Mouse (Mus musculus) testis, adult 2 months (tissue): Measurements from ENCODE around the gene Klk1b21. TPM values are rescaled to one million over a fixed set of nuclear protein-coding genes. Genes with fewer than 3 reads are reported as not detected.
"Not testable (repeated sequence)": the region's sequence is repeated elsewhere in the genome, so short reads cannot be mapped to it uniquely, and the experiment has no call there.

Experiments used
- H3K27ac ChIP-seq: fragments of 200-500 bp; 2 replicates; pipeline ENCODE4 v1.5.1; 2012; ENCODE audit warnings: low read depth, low read length; ENCODE audit not compliant: control insufficient read depth, insufficient read depth
- H3K27me3 ChIP-seq: fragments of 200-500 bp; 2 replicates; pipeline ENCODE4 v1.6.1; 2012; ENCODE audit warnings: mild to moderate bottlenecking, low read length, moderate library complexity; ENCODE audit not compliant: control insufficient read depth, insufficient read depth
- H3K36me3 ChIP-seq: fragments of 200-500 bp; 2 replicates; pipeline ENCODE4 v1.6.1; 2012; ENCODE audit warnings: mild to moderate bottlenecking, low read length; ENCODE audit not compliant: control insufficient read depth, insufficient read depth
- H3K4me1 ChIP-seq: fragments of 200-500 bp; 2 replicates; pipeline ENCODE4 v1.6.1; 2012; ENCODE audit warnings: low read length; ENCODE audit not compliant: control insufficient read depth, insufficient read depth
- H3K4me3 ChIP-seq: fragments of 200-500 bp; 2 replicates; pipeline ENCODE4 v1.5.1; 2012; ENCODE audit warnings: low read depth, mild to moderate bottlenecking, low read length, moderate library complexity, mixed read lengths; ENCODE audit not compliant: control insufficient read depth
- CTCF ChIP-seq: fragments of 200-500 bp; IDR thresholded peaks from 2 replicates; pipeline ENCODE4 v1.5.1; 2012; ENCODE audit warnings: low read depth, mild to moderate bottlenecking, inconsistent platforms, low read length, moderate library complexity; ENCODE audit not compliant: control insufficient read depth, insufficient read depth, insufficient replicate concordance
- POLR2A ChIP-seq: fragments of 200-500 bp; IDR thresholded peaks from 2 replicates; pipeline ENCODE4 v1.6.1; 2012; ENCODE audit warnings: low read depth, mild to moderate bottlenecking, inconsistent platforms, low read length, moderate library complexity; ENCODE audit not compliant: control insufficient read depth
- polyA plus RNA-seq: library from polyadenylated mRNA; depleted of rRNA; stranded (reverse); fragments of >200 nt; gene quantifications from 2 replicates; pipeline ENCODE4 v1.2.3, GENCODE M21; 2012; rRNA removed

The Klk1b21 gene
- 72.1 and 73.2 TPM in 2 replicates for polyA plus RNA-seq

- not testable (repeated sequence) for H3K27ac ChIP-seq, H3K36me3 ChIP-seq, H3K4me1 ChIP-seq, H3K4me3 ChIP-seq, H3K27me3 ChIP-seq
Measured at GRCm38 (mm10) chr7:44102028-44102427, at the start of gene Klk1b21. TSS of gene Klk1b21 (plus strand) at chr7:44102328.

GRCm38 (mm10) chr7:44072117-44072516, 30.0 kb upstream of the Klk1b21 start:
- no peak overlapping the region for H3K27ac ChIP-seq
- no peak for TF ChIP-seq POLR2A
- no peak for TF ChIP-seq CTCF
- no peaks in the 10 kb centered on the region for H3K27me3 ChIP-seq
- no peak overlapping the region for H3K4me3 ChIP-seq
- H3K4me1 ChIP-seq, result no peaks in the 10 kb centered on the region
- no peaks in the 10 kb centered on the region for H3K36me3 ChIP-seq

- Histone ChIP-seq H3K27ac (no peak overlapping the region), H3K4me3 (no peak overlapping the region), H3K4me1 (no peaks in the 10 kb centered on the region), H3K27me3 (no peaks in the 10 kb centered on the region), H3K36me3 (no peaks in the 10 kb centered on the region)
- TF ChIP-seq POLR2A (no peak), CTCF (no peak)
Measured at GRCm38 (mm10) chr7:44077703-44078102, 24.4 kb upstream of the Klk1b21 start.

GRCm38 (mm10) chr7:44096111-44096510, 6.0 kb upstream of the Klk1b21 start:
- no peak for TF ChIP-seq CTCF
- TF ChIP-seq POLR2A, result no peak
- no peaks in the 10 kb centered on the region for H3K36me3 ChIP-seq
- no peaks in the 10 kb centered on the region for H3K27me3 ChIP-seq
- no peak overlapping the region for H3K4me3 ChIP-seq
- no peak overlapping the region for H3K27ac ChIP-seq
- no peaks in the 10 kb centered on the region for H3K4me1 ChIP-seq

- Histone ChIP-seq H3K27ac (no peak within 1 kb of the TSS), H3K4me1 (no peaks in the 10 kb centered on the region), H3K27me3 (no peaks in the 10 kb centered on the region), H3K4me3 (no peak within 1 kb of the TSS), H3K36me3 (no peaks in the 10 kb centered on the region)
- TF ChIP-seq POLR2A (no peak), CTCF (no peak)
Measured at GRCm38 (mm10) chr7:44112373-44112772, 10.2 kb downstream of the Klk1b21 start, which contains the start of gene Klk1b22. TSS of gene Klk1b22 (plus strand) at chr7:44112673.

- Histone ChIP-seq H3K27me3 (no peaks in the 10 kb centered on the region), H3K4me1 (no peaks in the 10 kb centered on the region), H3K36me3 (no peaks in the 10 kb centered on the region), H3K27ac (no peak overlapping the region), H3K4me3 (no peak overlapping the region)
- TF ChIP-seq POLR2A (no peak), CTCF (no peak)
Measured at GRCm38 (mm10) chr7:44123445-44123844, 21.3 kb downstream of the Klk1b21 start.

- H3K27me3 ChIP-seq, result no peaks in the 10 kb centered on the region
- no peaks in the 10 kb centered on the region for H3K4me1 ChIP-seq
- H3K4me3 ChIP-seq, result no peak within 1 kb of the TSS
- no peaks in the 10 kb centered on the region for H3K36me3 ChIP-seq
- H3K27ac ChIP-seq, result no peak within 1 kb of the TSS
- TF ChIP-seq POLR2A (no peak), CTCF (no peak)
Measured at GRCm38 (mm10) chr7:44136467-44136866, 34.3 kb downstream of the Klk1b21 start, which contains the start of gene Klk1b16. TSS of gene Klk1b16 (plus strand) at chr7:44136767.

Other genes starting within 250 kb of the Klk1b21 start
- 0.08 TPM in 1 of 2 replicates, not detected in the other for gene Klk4, start 221.2 kb upstream of the Klk1b21 start, polyA plus RNA-seq
- 0.91 and 1.4 TPM in 2 replicates for gene Klk15, start 168.6 kb upstream of the Klk1b21 start, polyA plus RNA-seq
- gene Klk1b8, start 151.7 kb upstream of the Klk1b21 start, polyA plus RNA-seq, result 93.8 and 107 TPM in 2 replicates
- 1.1 and 2.1 TPM in 2 replicates for gene Klk1b1, start 135.6 kb upstream of the Klk1b21 start, polyA plus RNA-seq
- 13.8 and 14.9 TPM in 2 replicates for gene Klk1b9, start 126.3 kb upstream of the Klk1b21 start, polyA plus RNA-seq
- gene Klk1b11, start 106.5 kb upstream of the Klk1b21 start, polyA plus RNA-seq, result not detected in 2 replicates
- gene Klk1b26, start 90.2 kb upstream of the Klk1b21 start, polyA plus RNA-seq, result 13.7 and 14.6 TPM in 2 replicates
- 41.9 and 52.7 TPM in 2 replicates for gene Klk1b27, start 50.0 kb upstream of the Klk1b21 start, polyA plus RNA-seq
- 7.0 and 9.2 TPM in 2 replicates for gene Klk1b22, start 10.3 kb downstream of the Klk1b21 start, polyA plus RNA-seq
- gene Klk1b16, start 34.4 kb downstream of the Klk1b21 start, polyA plus RNA-seq, result 0.89 and 1.9 TPM in 2 replicates
- gene Klk1b24, start 85.9 kb downstream of the Klk1b21 start, polyA plus RNA-seq, result 74.1 and 87.1 TPM in 2 replicates
- gene Klk1b3, start 95.9 kb downstream of the Klk1b21 start, polyA plus RNA-seq, result 5.2 and 7.8 TPM in 2 replicates
- 1.7 and 2.3 TPM in 2 replicates for gene Klk1b4, start 105.1 kb downstream of the Klk1b21 start, polyA plus RNA-seq
- gene Klk1b5, start 113.6 kb downstream of the Klk1b21 start, polyA plus RNA-seq, result 3.4 and 4.0 TPM in 2 replicates
- 12.6 and 17.1 TPM in 2 replicates for gene Klk1, start 123.0 kb downstream of the Klk1b21 start, polyA plus RNA-seq
- gene Gm36864, start 133.8 kb downstream of the Klk1b21 start, polyA plus RNA-seq, result 89.1 and 101 TPM in 2 replicates
- gene 1700028J19Rik, start 144.4 kb downstream of the Klk1b21 start, polyA plus RNA-seq, result 1,462 and 1,528 TPM in 2 replicates
- 53.2 and 55.4 TPM in 2 replicates for gene 2410002F23Rik, start 144.4 kb downstream of the Klk1b21 start, polyA plus RNA-seq
- 29.1 and 29.8 TPM in 2 replicates for gene Acp4, start 155.1 kb downstream of the Klk1b21 start, polyA plus RNA-seq
- 3,148 and 3,520 TPM in 2 replicates for gene Gm15517, start 159.1 kb downstream of the Klk1b21 start, polyA plus RNA-seq
- 1.7 and 3.1 TPM in 2 replicates for gene Clec11a, start 204.6 kb downstream of the Klk1b21 start, polyA plus RNA-seq
- gene Shank1, start 207.9 kb downstream of the Klk1b21 start, polyA plus RNA-seq, result 4.0 and 5.5 TPM in 2 replicates